Mouse (Mus musculus): Measurements from ENCODE around the gene Pard3b. TPM values are rescaled to one million over a fixed set of nuclear protein-coding genes. Genes with fewer than 3 reads are reported as not detected.

Pard3b gene
- total and polyA plus RNA-seq, 2 experiments from 2014 or later: 4.4 to 6.1 TPM

DNA sequence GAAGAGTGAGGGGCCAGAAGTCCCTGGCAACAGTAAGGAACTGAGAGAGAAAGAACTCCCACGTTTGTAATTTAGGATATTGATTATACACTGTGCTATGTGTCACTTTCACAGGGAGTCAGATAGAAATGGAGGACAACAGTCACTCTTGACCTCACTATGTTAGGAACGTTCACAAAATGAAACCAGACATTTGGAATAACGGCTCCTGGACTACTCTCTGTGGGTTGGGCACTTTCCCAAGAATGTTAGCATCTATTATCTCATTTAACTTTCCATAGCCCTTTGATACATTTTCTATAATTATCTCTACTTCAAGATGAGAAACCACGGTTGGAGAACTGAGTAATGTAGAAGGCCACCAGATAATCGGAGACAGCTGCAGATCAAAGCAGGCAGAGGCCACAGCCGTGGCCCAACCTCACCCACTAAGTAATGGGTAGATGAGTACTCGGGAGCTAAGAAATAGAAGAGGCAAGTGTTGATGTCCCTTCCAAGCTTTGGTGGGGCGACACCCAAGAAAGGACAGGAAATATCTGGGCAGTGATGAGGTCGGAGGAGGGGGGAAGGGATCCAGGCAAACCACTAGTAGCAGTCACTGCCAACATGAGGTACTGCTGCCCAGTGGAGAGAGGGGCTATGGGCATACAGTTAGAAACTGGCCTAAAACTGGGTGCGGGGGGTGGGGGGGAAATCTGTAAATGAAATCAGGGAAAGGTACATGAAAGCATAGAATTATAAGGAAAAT is 778.2 kb downstream of the Pard3b start:
- Histone ChIP-seq H3K36me3 (ENCODE audit: insufficient read depth) (no peaks in the 10 kb centered on the region), H3K4me3 (ENCODE audit: low read depth, low read length) (no peak overlapping the region), H3K4me2 (ENCODE audit: low read depth) (no peak overlapping the region), H3K9me3 (ENCODE audit: low read length) (no peaks in the 10 kb centered on the region), H3K27ac (ENCODE audit: low read depth, low read length) (no peak overlapping the region), H3K4me1 (ENCODE audit: insufficient read depth) (no peaks in the 10 kb centered on the region), H3K9ac (no peak overlapping the region), H3K27me3 (ENCODE audit: insufficient read depth, low read length) (no peaks in the 10 kb centered on the region)
- 82% methylated on average over 10 of the region's 10 CpGs for WGBS
- TF ChIP-seq CTCF (IDR thresholded peaks at IDR 0.05; ENCODE audit: low read depth): no peak
- DNase-seq: no peak
- ATAC-seq: no peak

DNA sequence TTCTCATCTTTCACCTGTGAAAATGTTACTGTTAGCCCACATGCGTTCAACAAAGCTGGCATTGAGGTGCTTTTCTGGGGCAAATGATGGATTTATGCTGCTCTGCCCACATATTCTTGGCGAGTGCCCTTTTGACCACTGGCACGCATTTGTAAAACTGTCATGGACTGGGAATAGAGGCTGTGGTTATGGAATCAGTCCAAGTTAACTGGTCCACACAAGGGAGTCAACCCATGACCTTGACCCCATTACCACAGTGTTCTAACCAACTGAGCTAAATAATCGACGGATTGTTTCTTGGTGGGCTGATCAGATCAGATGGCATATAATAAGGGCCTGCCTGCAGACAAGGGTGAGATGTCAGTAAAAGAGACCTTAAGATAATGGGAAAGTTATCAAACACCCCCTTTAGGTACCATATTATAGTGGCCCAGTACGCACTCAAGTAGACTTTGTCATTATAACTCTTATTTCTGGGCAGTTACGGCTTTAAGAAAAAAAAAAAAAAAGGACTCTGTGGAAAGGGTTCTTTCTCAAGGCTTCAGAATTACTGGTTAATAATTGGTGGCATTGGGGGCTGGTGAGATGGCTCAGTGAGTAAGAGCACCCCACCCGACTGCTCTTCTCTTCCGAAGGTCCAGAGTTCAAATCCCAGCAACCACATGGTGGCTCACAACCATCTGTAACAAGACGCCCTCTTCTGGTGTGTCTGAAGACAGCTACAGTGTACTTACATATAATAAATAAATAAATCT is 784.4 kb downstream of the Pard3b start:
- ATAC-seq: no peak
- Histone ChIP-seq H3K4me1 (ENCODE audit: insufficient read depth) (no peaks in the 10 kb centered on the region), H3K9me3 (ENCODE audit: low read length) (no peaks in the 10 kb centered on the region), H3K4me2 (ENCODE audit: low read depth) (no peak overlapping the region), H3K36me3 (ENCODE audit: insufficient read depth) (no peaks in the 10 kb centered on the region), H3K4me3 (ENCODE audit: low read depth, low read length) (no peak overlapping the region), H3K9ac (no peak overlapping the region), H3K27me3 (ENCODE audit: insufficient read depth, low read length) (no peaks in the 10 kb centered on the region), H3K27ac (ENCODE audit: low read depth, low read length) (no peak overlapping the region)
- DNase-seq: no peak
- no peak for TF ChIP-seq CTCF (IDR thresholded peaks at IDR 0.05; ENCODE audit: low read depth)
- 87% methylated on average over 10 of the region's 10 CpGs for WGBS

DNA sequence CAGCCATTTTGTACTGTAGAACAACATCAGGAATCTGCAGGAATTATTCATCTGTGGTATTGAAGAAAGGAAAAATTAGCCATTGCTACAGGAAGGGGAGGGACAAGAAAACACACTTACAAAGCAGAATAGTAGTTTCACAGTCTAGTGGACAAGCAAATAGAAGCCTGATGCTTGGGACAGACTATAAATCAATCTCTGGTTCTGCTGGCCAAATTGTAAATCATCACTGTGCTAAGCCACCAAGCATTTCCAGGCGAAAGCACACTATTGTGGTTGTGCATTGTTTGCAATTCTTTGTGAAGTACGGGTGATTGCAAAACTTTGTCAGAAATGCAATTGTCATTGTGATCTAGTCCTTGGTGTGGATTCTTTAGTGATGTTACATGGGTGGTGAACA is 786.7 kb downstream of the Pard3b start:
- TF ChIP-seq CTCF (IDR thresholded peaks at IDR 0.05; ENCODE audit: low read depth): no peak
- H3K4me1 ChIP-seq (ENCODE audit: insufficient read depth): no peaks in the 10 kb centered on the region; the same call in 1 of the 2 replicates
- H3K4me3 ChIP-seq (ENCODE audit: low read depth, low read length): no peak overlapping the region
- 82% methylated on average over 2 of the region's 2 CpGs for WGBS
- H3K9me3 ChIP-seq (ENCODE audit: low read length): no peaks in the 10 kb centered on the region
- H3K27me3 ChIP-seq (ENCODE audit: insufficient read depth, low read length): no peaks in the 10 kb centered on the region
- DNase-seq (no peak), ATAC-seq (no peak)
- no peak overlapping the region for H3K27ac ChIP-seq (ENCODE audit: low read depth, low read length)
- H3K9ac ChIP-seq: no peak overlapping the region
- H3K4me2 ChIP-seq (ENCODE audit: low read depth): no peak overlapping the region
- no peaks in the 10 kb centered on the region for H3K36me3 ChIP-seq (ENCODE audit: insufficient read depth)

DNA sequence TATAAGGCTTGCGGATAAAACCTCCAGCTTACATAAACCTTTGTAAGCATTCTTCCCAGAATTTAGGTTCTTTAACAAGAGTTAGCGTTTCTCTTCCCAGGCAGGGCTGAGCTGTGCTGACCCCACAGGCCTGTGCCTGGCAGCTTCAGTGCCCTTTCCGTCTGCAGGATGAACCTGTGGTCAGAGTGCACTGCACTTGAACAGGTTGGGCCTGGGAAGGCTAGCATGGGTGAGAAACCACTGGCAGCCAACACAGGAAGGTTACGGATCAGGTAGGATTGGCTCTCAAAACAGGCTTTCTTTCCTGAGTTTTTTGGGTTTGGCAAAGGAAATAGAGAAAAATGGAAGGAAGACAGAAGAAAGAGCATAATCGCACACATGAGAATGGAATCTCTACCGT is 790.1 kb downstream of the Pard3b start:
- DNase-seq (no peak), ATAC-seq (no peak)
- H3K4me3 ChIP-seq (ENCODE audit: low read depth, low read length): no peak overlapping the region
- H3K9me3 ChIP-seq (ENCODE audit: low read length): no peaks in the 10 kb centered on the region
- H3K27ac ChIP-seq (ENCODE audit: low read depth, low read length): no peak overlapping the region
- H3K9ac ChIP-seq: no peak overlapping the region
- H3K4me2 ChIP-seq (ENCODE audit: low read depth): no peak overlapping the region
- no peaks in the 10 kb centered on the region for H3K27me3 ChIP-seq (ENCODE audit: insufficient read depth, low read length)
- no peaks in the 10 kb centered on the region for H3K36me3 ChIP-seq (ENCODE audit: insufficient read depth)
- H3K4me1 ChIP-seq (ENCODE audit: insufficient read depth): no peaks in the 10 kb centered on the region; the same call in 1 of the 2 replicates
- TF ChIP-seq CTCF (IDR thresholded peaks at IDR 0.05; ENCODE audit: low read depth): no peak
- 75% methylated on average over 6 of the region's 6 CpGs for WGBS

DNA sequence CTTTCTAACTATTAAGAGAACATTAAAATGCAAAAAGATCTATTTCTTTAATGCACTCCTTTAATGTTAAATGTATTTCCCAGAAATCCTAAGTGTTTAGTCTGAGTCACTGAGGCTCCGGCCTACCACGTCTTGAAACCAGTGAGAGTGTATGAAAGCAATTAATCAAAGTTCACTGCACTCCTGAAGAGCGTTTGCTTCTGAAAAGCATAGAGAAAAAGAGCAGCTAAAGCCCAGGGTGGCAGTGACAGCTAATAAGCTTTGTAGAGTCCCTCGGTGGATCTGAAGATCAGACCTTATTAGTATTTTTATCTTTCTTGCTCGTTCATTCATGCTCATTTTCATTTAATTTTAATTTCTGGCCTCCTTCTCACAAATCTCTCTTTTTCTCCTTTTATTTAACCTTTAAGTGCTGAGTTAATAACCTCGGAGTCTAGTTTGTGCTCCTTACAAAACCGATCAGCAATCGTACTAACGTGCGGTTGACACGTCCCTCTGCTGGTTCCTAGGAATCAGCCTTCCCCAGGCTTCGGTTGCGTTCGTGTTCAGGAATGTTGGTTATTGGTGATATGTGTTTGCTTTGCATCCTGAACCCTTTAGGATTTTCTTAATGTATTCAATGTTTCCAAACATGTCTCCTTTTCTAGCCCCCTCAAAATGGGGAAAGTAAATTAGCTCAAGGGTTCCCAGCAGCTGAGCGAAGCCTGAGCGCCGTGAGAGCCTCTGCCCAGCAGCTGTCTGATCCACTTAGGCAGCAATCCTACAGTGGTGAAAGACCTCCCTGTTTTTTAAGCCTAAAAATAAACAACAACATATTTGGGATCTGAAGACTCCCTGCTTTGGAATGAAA is 790.9 kb downstream of the Pard3b start:
- Histone ChIP-seq H3K4me1 (ENCODE audit: insufficient read depth) (no peaks in the 10 kb centered on the region; the same call in 1 of the 2 replicates), H3K4me2 (ENCODE audit: low read depth) (0 out of 2 replicates have a peak overlapping the region, but pooled peaks have one; percentile 4), H3K27ac (ENCODE audit: low read depth, low read length) (no peak overlapping the region), H3K36me3 (ENCODE audit: insufficient read depth) (no peaks in the 10 kb centered on the region), H3K4me3 (ENCODE audit: low read depth, low read length) (no peak overlapping the region), H3K9me3 (ENCODE audit: low read length) (no peaks in the 10 kb centered on the region), H3K27me3 (ENCODE audit: insufficient read depth, low read length) (no peaks in the 10 kb centered on the region), H3K9ac (no peak overlapping the region)
- TF ChIP-seq CTCF (IDR thresholded peaks at IDR 0.05; ENCODE audit: low read depth): no peak
- WGBS: 16% methylated on average over 17 of the region's 17 CpGs
- ATAC-seq (no peak), DNase-seq (no peak)

DNA sequence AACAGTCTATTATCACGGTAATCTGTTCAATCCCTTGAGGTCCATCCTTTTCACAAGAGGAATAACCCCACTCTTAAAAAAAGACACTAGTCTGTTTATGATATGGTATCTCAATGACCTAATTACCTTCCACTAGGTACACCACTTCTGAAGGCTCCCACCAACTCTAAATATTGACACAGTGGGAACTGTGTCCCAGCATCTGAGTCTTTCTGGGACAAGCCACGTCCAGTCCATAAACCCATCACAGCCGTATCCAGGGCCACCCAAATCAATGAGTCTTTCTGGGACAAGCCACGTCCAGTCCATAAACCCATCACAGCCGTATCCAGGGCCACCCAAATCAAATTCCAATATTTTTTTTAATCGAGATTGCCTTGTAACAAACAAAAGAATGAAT is 792.4 kb downstream of the Pard3b start:
- Histone ChIP-seq H3K4me3 (ENCODE audit: low read depth, low read length) (no peak overlapping the region), H3K27ac (ENCODE audit: low read depth, low read length) (no peak overlapping the region), H3K4me1 (ENCODE audit: insufficient read depth) (no peaks in the 10 kb centered on the region; the same call in 1 of the 2 replicates), H3K9ac (no peak overlapping the region), H3K36me3 (ENCODE audit: insufficient read depth) (no peaks in the 10 kb centered on the region), H3K4me2 (ENCODE audit: low read depth) (no peak overlapping the region), H3K27me3 (ENCODE audit: insufficient read depth, low read length) (no peaks in the 10 kb centered on the region), H3K9me3 (ENCODE audit: low read length) (no peaks in the 10 kb centered on the region)
- 53% methylated on average over 6 of the region's 6 CpGs for WGBS
- no peak for ATAC-seq
- TF ChIP-seq CTCF (IDR thresholded peaks at IDR 0.05; ENCODE audit: low read depth): no peak
- no peak for DNase-seq

All from forebrain, postnatal 0 days (tissue).